Comparison of ENCODE assay signal across 1 mouse cellular context in the genomic region with DNA sequence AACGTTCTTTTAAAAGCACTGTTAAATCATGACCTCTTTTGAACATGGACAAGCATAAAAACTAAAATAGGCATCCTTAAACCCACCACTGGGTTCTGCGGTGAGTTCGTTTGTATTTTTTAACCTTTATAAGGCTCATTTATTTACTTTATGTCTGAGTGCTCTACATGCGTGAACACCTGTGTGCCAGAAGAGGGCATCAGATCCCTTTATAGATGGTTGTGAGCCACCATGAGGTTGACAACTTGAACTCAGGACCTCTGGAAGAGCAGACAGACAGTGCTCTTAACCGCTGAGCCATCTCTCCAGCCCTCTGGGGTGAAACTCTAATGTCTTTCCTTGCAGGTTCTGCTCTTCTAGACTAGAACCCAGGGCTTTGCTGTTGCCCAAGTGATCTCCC.
TF ChIP-seq lines count a peak whose summit lies in the region.

No protein-coding gene starts in this region.

TF ChIP-seq in MEL, 35 proteins besides CTCF, POLR2A, EP300 and RAD21 (continued from another document):
- TF ChIP-seq MEF2A (IDR thresholded peaks at IDR 0.05; ENCODE audit: extremely low read depth, insufficient replicate concordance, low read depth, low read length, poor library complexity, severe bottlenecking) = no peak
